Mouse (Mus musculus) ES-E14 (cell line): Measurements from ENCODE around the gene Gm6408.

ENCODE experiments used
- CHD2 ChIP-seq: IDR thresholded peaks from 2 replicates; pipeline ENCODE4 v1.6.1; 2014; ENCODE audit warnings: mild to moderate bottlenecking, low read depth, low read length, inconsistent platforms
- HCFC1 ChIP-seq: IDR thresholded peaks from 2 replicates; pipeline ENCODE4 v1.6.1; 2012; ENCODE audit warnings: low read length, inconsistent platforms, borderline replicate concordance; ENCODE audit not compliant: insufficient read depth
- MAFK ChIP-seq: IDR thresholded peaks from 2 replicates; pipeline ENCODE4 v1.6.1; 2014; ENCODE audit warnings: mild to moderate bottlenecking, low read depth, low read length, inconsistent platforms; ENCODE audit not compliant: insufficient read depth
- ZC3H11A ChIP-seq: IDR thresholded peaks from 2 replicates; pipeline ENCODE4 v1.6.1; 2012; ENCODE audit warnings: low read depth, mild to moderate bottlenecking, inconsistent platforms, low read length, borderline replicate concordance
- ZNF384 ChIP-seq: IDR thresholded peaks from 2 replicates; pipeline ENCODE4 v1.6.1; 2012; ENCODE audit warnings: low read depth, low read length, inconsistent platforms

GRCm38 (mm10) chr5:146471821-146472220, 9.9 kb upstream of the Gm6408 start:
- TF ChIP-seq HCFC1 (no peak), ZC3H11A (no peak), MAFK (no peak), CHD2 (no peak), ZNF384 (no peak)
